Mouse (Mus musculus): ENCODE results near the gene Bbox1. TPM values are rescaled to one million over a fixed set of nuclear protein-coding genes. Genes with fewer than 3 reads are reported as not detected.

Gene Bbox1
- total RNA-seq (2014; rRNA removed; ENCODE audit: low replicate concordance) (not detected in 2 replicates), polyA plus RNA-seq (2015; fragmentation: Nextera tagmentation; extraction: Ambion mirVana) (0.04 and 0.15 TPM in 2 replicates)

DNA sequence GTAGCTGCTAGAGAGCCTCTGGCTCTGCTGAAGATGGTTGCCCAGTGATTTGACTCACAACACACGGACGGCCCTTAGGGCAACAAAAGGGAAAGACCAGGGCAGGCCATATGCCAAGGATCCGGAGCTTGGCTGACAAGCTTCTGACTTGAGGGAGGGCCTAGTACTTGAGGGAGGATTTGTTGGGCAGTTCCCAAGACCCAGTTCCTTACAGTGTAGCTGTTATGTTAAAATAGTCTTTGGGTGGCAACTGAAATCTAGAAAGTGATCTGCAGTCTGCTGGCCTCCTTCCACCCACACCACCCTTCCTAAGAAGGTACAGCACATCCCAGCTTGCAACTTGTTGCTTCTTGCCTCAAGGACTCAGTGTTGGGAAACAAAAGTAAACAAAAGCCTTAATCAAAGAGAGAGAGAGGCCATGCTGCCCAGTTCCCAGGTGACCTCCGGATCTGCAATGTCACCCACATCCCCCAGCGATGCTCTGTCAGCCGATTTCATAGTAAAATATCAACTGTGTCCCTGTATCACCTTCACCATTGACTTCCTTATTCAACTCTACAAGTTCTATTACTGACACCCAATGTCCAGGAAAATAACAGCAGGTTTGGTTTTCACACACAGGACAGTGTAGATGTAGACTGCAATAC, at the start of gene Bbox1:
Gene Bbox1, minus strand, starts transcription at position 52 of the 647 bp plus-strand sequence.
- ATAC-seq (ENCODE audit: insufficient read depth, low read depth) (no peak), DNase-seq (ENCODE audit: low spot score) (no peak)
- H3K4me2 ChIP-seq (ENCODE audit: low read depth, low read length), result no peak within 1 kb of the TSS
- H3K9ac ChIP-seq (replicated peaks; ENCODE audit: low read depth, low read length), result no peak within 1 kb of the TSS
- H3K4me1 ChIP-seq (ENCODE audit: control insufficient read depth, insufficient read depth), result no peaks in the 10 kb centered on the region
- no peaks in the 10 kb centered on the region for H3K27me3 ChIP-seq (ENCODE audit: control insufficient read depth, insufficient read depth, low read length)
- no peak for TF ChIP-seq CTCF (IDR thresholded peaks at IDR 0.05; ENCODE audit: low read depth)
- TF ChIP-seq EP300 (IDR thresholded peaks at IDR 0.05; ENCODE audit: low read depth), result no peak
- no peaks in the 10 kb centered on the region for H3K9me3 ChIP-seq (replicated peaks; ENCODE audit: control insufficient read depth, low read length)
- no peaks in the 10 kb centered on the region for H3K36me3 ChIP-seq (replicated peaks; ENCODE audit: control insufficient read depth, insufficient read depth, low read length)
- WGBS, result 79% methylated on average over 6 of the region's 6 CpGs
- no peak within 1 kb of the TSS for H3K4me3 ChIP-seq (ENCODE audit: low read depth, low read length)
- no peak within 1 kb of the TSS for H3K27ac ChIP-seq (ENCODE audit: low read depth)

DNA sequence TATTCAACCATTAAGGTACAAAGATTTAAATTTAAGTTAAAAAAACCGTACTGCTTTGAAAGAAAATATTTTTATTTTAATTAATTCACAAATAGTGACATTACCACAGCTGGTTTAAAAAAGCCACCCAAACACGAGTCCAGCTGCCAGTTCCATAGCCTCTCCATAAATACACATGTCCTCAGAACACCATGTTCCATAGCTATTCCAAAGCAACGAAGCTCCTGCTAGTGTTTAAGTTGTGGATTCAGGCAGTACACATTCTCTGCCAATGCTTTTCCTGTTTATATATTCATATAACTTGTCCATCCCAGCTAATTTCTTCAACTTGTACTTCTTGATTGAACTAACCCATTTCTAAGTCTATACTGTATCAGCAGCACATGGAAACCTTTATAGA, 49.5 kb upstream of the Bbox1 start:
- Histone ChIP-seq H3K4me3 (ENCODE audit: low read depth, low read length) (no peak overlapping the region), H3K36me3 (replicated peaks; ENCODE audit: control insufficient read depth, insufficient read depth, low read length) (no peaks in the 10 kb centered on the region), H3K9me3 (replicated peaks; ENCODE audit: control insufficient read depth, low read length) (no peaks in the 10 kb centered on the region), H3K4me2 (ENCODE audit: low read depth, low read length) (no peak overlapping the region), H3K9ac (replicated peaks; ENCODE audit: low read depth, low read length) (no peak overlapping the region), H3K27me3 (ENCODE audit: control insufficient read depth, insufficient read depth, low read length) (peaks cover 6% of the 10 kb centered on the region), H3K4me1 (ENCODE audit: control insufficient read depth, insufficient read depth) (no peaks in the 10 kb centered on the region), H3K27ac (ENCODE audit: low read depth) (no peak overlapping the region)
- ATAC-seq (ENCODE audit: insufficient read depth, low read depth) (no peak), DNase-seq (ENCODE audit: low spot score) (no peak)
- TF ChIP-seq EP300 (IDR thresholded peaks at IDR 0.05; ENCODE audit: low read depth), result no peak
- no peak for TF ChIP-seq CTCF (IDR thresholded peaks at IDR 0.05; ENCODE audit: low read depth)
- 63% methylated on average over 3 of the region's 3 CpGs for WGBS

DNA sequence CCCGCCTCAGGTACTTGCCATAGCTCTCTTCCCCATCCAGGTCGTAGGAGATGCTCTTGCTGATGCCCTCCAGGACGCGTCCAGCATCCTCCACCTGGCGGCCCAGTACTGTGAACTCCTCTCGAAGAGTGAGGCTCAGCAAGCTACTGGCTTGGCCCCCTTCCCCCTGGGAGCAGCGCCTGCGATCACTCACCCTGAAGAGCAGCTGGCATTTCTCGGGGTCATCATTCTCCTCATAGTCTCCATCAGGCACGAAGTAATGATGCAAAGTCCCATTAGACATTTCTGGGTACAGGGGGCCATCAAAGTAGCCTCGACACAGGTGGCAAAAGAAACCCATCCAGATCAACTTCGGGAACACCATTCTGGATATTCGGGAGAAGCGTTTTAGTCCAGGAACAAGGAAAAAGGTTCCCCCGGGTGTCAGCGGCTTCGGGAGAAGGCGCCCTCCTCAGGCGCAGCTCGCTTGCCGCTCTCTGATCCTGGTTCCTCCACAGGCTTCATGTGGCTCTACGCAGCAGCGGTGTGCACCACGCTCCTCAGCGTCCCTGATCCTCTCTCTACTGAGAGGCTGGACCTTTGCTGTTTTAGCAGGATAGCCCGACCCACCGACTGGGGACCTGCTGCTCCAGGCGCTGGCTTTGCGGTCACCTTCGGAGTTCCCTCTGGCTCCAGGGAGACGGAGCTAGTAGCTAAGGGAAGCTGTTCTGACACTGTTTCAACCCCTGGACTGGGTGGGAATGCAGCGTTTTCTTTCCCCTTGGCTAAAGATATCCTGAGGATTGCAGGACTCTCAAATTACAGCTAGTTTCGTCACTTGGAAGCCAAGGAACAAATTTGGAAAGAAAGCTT, 48.3 kb upstream of the Bbox1 start, which contains the start of gene Fibin:
Gene Fibin, minus strand, starts transcription at position 752 of the 852 bp plus-strand sequence.
- Histone ChIP-seq H3K27me3 (ENCODE audit: control insufficient read depth, insufficient read depth, low read length) (peaks cover 6% of the 10 kb centered on the region), H3K4me3 (ENCODE audit: low read depth, low read length) (peak within 1 kb of the TSS; percentile 52), H3K4me1 (ENCODE audit: control insufficient read depth, insufficient read depth) (no peaks in the 10 kb centered on the region), H3K9ac (replicated peaks; ENCODE audit: low read depth, low read length) (peak within 1 kb of the TSS; percentile 53), H3K9me3 (replicated peaks; ENCODE audit: control insufficient read depth, low read length) (no peaks in the 10 kb centered on the region), H3K4me2 (ENCODE audit: low read depth, low read length) (peak within 1 kb of the TSS; percentile 78), H3K36me3 (replicated peaks; ENCODE audit: control insufficient read depth, insufficient read depth, low read length) (no peaks in the 10 kb centered on the region), H3K27ac (ENCODE audit: low read depth) (peak within 1 kb of the TSS; percentile 51)
- 2% methylated on average over 33 of the region's 33 CpGs for WGBS
- TF ChIP-seq EP300 (IDR thresholded peaks at IDR 0.05; ENCODE audit: low read depth) (no peak), CTCF (IDR thresholded peaks at IDR 0.05; ENCODE audit: low read depth) (no peak; the same call in 1 of the 2 replicates)
- ATAC-seq (ENCODE audit: insufficient read depth, low read depth) (peak; percentile 47), DNase-seq (ENCODE audit: low spot score) (no peak)

DNA sequence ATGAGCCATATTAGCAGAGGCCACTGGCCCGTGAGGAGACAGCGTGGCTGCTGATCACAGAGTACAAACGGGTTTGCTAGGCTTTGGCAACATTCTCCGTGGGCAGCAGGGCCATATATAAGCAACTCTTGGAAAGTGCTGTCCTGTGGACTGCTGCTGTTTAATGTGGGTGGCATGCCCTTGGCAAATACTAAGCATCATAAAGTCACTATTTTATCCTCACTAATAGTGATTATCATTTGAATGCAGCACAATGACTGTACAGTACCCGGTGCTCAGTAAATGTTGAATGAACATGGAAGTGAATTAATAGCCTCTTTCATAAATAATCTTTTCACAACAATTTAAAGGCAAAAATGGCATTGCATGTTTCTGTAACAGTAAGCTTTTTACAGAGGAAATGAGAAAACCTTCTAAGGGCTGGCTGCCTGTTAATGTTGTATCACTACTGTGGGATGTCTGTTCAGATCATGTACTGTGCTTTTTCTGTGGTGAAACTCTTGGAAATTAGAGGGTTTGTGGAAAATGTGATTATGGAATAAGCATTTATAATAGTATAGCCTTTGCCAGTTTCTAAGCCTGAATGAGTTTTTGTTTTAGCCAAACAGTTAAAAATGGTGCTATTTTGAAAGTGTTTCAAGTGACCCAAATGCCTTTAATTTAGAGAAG, 39.1 kb upstream of the Bbox1 start:
- WGBS, result 84% methylated on average over 5 of the region's 5 CpGs
- no peaks in the 10 kb centered on the region for H3K27me3 ChIP-seq (ENCODE audit: control insufficient read depth, insufficient read depth, low read length)
- no peak overlapping the region for H3K4me3 ChIP-seq (ENCODE audit: low read depth, low read length)
- no peaks in the 10 kb centered on the region for H3K36me3 ChIP-seq (replicated peaks; ENCODE audit: control insufficient read depth, insufficient read depth, low read length)
- no peak for DNase-seq (ENCODE audit: low spot score)
- H3K4me2 ChIP-seq (ENCODE audit: low read depth, low read length), result no peak overlapping the region
- ATAC-seq (ENCODE audit: insufficient read depth, low read depth), result no peak
- no peak overlapping the region for H3K27ac ChIP-seq (ENCODE audit: low read depth)
- no peak overlapping the region for H3K9ac ChIP-seq (replicated peaks; ENCODE audit: low read depth, low read length)
- H3K9me3 ChIP-seq (replicated peaks; ENCODE audit: control insufficient read depth, low read length), result no peaks in the 10 kb centered on the region
- no peak for TF ChIP-seq EP300 (IDR thresholded peaks at IDR 0.05; ENCODE audit: low read depth)
- TF ChIP-seq CTCF (IDR thresholded peaks at IDR 0.05; ENCODE audit: low read depth), result no peak
- no peaks in the 10 kb centered on the region for H3K4me1 ChIP-seq (ENCODE audit: control insufficient read depth, insufficient read depth)

DNA sequence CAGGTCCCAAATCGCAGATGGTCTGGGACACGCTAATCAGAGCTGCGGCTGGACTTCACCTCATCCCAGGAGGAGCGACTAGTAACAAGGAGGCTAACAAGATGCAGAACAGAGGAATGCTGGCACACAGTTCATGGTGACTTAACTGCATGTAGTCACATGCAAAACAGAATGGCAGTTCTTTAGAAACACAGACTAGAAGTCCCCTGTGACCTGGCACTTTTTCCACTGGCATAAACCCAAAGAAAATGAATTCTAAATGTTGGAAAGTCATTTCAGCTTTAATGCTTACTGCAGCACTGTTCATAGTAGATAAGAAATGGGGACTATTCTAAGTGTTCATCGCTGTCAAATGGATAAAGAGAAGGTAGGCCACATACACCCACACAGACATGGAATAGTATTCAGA, 37.5 kb upstream of the Bbox1 start:
- Histone ChIP-seq H3K9ac (replicated peaks; ENCODE audit: low read depth, low read length) (no peak overlapping the region), H3K9me3 (replicated peaks; ENCODE audit: control insufficient read depth, low read length) (no peaks in the 10 kb centered on the region), H3K4me1 (ENCODE audit: control insufficient read depth, insufficient read depth) (no peaks in the 10 kb centered on the region), H3K27me3 (ENCODE audit: control insufficient read depth, insufficient read depth, low read length) (no peaks in the 10 kb centered on the region), H3K36me3 (replicated peaks; ENCODE audit: control insufficient read depth, insufficient read depth, low read length) (no peaks in the 10 kb centered on the region), H3K4me3 (ENCODE audit: low read depth, low read length) (no peak overlapping the region), H3K27ac (ENCODE audit: low read depth) (no peak overlapping the region), H3K4me2 (ENCODE audit: low read depth, low read length) (no peak overlapping the region)
- ATAC-seq (ENCODE audit: insufficient read depth, low read depth) (no peak), DNase-seq (ENCODE audit: low spot score) (no peak)
- no peak for TF ChIP-seq EP300 (IDR thresholded peaks at IDR 0.05; ENCODE audit: low read depth)
- no peak for TF ChIP-seq CTCF (IDR thresholded peaks at IDR 0.05; ENCODE audit: low read depth)
- 58% methylated on average over 5 of the region's 5 CpGs for WGBS
